Mouse (Mus musculus): ENCODE results near the gene Paxip1. TPM values are rescaled to one million over a fixed set of nuclear protein-coding genes. Genes with fewer than 3 reads are reported as not detected.

The Paxip1 gene
- polyA plus RNA-seq, 1 experiment from 2014 or later: 30.0 TPM

DNA sequence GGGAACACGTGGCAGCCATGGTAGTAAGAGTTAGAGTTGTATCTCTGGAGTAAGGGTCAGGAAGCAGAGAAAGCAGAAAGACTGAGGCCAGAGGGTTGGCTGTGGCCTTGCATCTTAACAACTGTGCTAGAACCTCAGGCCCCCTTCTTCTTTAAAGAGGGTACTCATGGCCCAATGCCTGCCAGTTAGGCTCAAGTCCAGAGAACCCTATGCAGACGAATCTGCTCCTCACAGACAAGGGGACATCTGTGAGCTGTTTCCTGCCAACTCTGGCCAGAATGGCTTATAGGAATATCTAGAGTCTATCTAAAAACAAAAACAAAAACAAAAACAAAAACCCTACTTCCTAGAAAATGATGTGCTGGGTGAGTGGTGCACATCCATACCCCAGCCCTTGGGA is 72.2 kb downstream of the Paxip1 start:
- Histone ChIP-seq H3K9ac (replicated peaks) (no peak overlapping the region), H3K9me3 (no peaks in the 10 kb centered on the region), H3K4me2 (replicated peaks) (no peak overlapping the region), H3K27ac (no peak overlapping the region), H3K36me3 (peaks cover 37% of the 10 kb centered on the region), H3K4me3 (replicated peaks) (no peak overlapping the region), H3K4me1 (replicated peaks) (0 out of 2 replicates have a peak, but pooled peaks cover 3% of the 10 kb centered on the region), H3K27me3 (no peaks in the 10 kb centered on the region)
- no peak for ATAC-seq
- 83% methylated on average over 2 of the region's 2 CpGs for WGBS

DNA sequence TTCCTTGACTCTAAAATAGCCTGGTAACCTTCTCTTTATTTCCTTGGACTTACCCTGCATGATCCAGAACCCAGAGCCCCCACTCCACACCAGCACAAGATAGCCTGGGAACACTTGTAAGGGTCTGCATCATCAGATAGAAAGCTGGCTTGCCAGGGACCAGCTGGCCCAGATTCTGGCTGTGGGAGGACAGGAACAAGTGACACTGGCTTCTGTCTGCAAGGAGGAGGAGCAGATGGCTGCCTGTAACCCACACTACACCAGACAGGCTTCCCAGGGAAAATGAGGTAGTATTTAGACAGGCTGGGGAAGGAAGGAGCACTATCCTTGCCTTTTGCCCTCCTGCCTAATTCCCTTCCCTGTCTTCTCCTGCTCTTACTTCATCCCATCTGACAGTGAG is 74.2 kb downstream of the Paxip1 start:
- no peak overlapping the region for H3K4me2 ChIP-seq (replicated peaks)
- no peak overlapping the region for H3K9ac ChIP-seq (replicated peaks)
- no peak overlapping the region for H3K27ac ChIP-seq
- peaks cover 23% of the 10 kb centered on the region for H3K36me3 ChIP-seq
- no peak overlapping the region for H3K4me3 ChIP-seq (replicated peaks)
- no peaks in the 10 kb centered on the region for H3K9me3 ChIP-seq
- H3K4me1 ChIP-seq (replicated peaks): 0 out of 2 replicates have a peak, but pooled peaks cover 5% of the 10 kb centered on the region
- no peaks in the 10 kb centered on the region for H3K27me3 ChIP-seq
- ATAC-seq: no peak

- H3K9ac ChIP-seq (replicated peaks): no peak overlapping the region
- H3K36me3 ChIP-seq: peaks cover 23% of the 10 kb centered on the region
- H3K27me3 ChIP-seq: no peaks in the 10 kb centered on the region
- H3K4me2 ChIP-seq (replicated peaks): no peak overlapping the region
- H3K4me1 ChIP-seq (replicated peaks): peaks cover 10% of the 10 kb centered on the region
- H3K4me3 ChIP-seq (replicated peaks): no peak overlapping the region
- no peak overlapping the region for H3K27ac ChIP-seq
- no peak for ATAC-seq
- WGBS: 95% methylated on average over 4 of the region's 4 CpGs
- no peaks in the 10 kb centered on the region for H3K9me3 ChIP-seq
These were observed 75.5 kb downstream of the Paxip1 start for GRCm38 (mm10) chr5:27716026-27716425.

DNA sequence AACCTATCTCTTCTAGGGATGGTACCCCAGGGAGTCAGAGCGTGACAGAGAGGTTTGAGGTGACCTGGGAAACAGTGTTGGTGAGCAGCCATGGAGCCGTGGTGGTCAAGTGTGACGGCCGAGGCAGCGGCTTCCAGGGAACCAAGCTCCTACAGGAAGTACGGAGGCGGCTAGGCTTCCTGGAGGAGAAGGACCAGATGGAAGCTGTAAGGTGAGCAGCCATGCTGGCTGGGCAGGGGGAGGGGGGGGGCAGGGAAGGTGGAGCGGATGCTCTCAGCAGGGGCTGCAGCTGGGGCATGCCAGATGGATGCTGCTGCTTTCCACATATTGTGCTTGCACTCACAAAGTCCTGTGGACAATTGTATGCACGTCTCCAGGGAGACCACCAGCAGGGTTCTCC is 77.1 kb downstream of the Paxip1 start:
- H3K4me3 ChIP-seq (replicated peaks): no peak overlapping the region
- no peak overlapping the region for H3K4me2 ChIP-seq (replicated peaks)
- H3K4me1 ChIP-seq (replicated peaks): peaks cover 13% of the 10 kb centered on the region
- WGBS: 73% methylated on average over 9 of the region's 9 CpGs
- H3K27ac ChIP-seq: no peak overlapping the region
- H3K27me3 ChIP-seq: no peaks in the 10 kb centered on the region
- H3K9me3 ChIP-seq: no peaks in the 10 kb centered on the region
- peaks cover 36% of the 10 kb centered on the region for H3K36me3 ChIP-seq
- H3K9ac ChIP-seq (replicated peaks): no peak overlapping the region
- no peak for ATAC-seq

DNA sequence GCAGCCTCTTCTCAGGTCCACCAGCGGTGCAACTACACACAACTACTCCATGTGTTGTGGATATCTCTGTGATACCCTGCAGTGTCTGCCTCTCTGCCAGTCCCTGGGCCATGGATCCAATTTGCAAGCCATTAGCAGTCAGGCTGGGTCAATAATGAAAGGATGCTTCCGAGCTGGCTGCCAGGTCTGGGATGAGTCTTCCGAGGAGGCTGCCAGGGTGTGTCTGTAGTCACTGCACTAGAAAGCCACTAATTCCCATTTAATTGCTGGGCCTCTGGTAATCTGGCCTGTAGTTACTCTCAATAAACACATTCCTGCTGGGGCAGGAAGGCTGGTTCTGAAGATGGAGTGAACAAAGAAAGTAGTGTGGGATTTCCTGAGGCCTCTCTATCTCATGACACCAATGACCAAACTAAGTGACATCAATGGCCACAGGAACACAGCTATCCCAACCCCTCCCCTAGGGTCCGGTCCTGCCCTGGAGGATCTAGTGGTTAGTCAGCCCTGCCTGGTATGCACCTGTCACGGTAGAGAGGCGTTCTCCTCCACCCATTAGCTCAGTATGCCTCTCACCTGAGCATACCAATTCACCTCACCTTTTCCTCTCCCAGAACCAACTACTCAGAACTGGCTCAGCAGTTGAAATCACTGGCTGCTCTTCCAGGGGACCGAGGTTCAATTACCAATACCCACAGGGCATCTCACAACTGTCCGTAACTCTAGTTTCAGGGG is 79.9 kb downstream of the Paxip1 start:
- Histone ChIP-seq H3K4me3 (replicated peaks) (no peak overlapping the region), H3K36me3 (peaks cover 29% of the 10 kb centered on the region), H3K4me1 (replicated peaks) (peaks cover 29% of the 10 kb centered on the region), H3K27ac (peak overlapping the region; percentile 45; the same call in 1 of the 2 replicates), H3K9ac (replicated peaks) (no peak overlapping the region), H3K27me3 (no peaks in the 10 kb centered on the region), H3K9me3 (no peaks in the 10 kb centered on the region), H3K4me2 (replicated peaks) (no peak overlapping the region)
- ATAC-seq: no peak
- WGBS: 61% methylated on average over 8 of the region's 8 CpGs

GRCm38 (mm10) chr5:27708209-27708608 is 83.3 kb downstream of the Paxip1 start:
- Histone ChIP-seq H3K36me3 (peaks cover 14% of the 10 kb centered on the region), H3K4me3 (replicated peaks) (no peak overlapping the region), H3K9ac (replicated peaks) (no peak overlapping the region), H3K4me1 (replicated peaks) (peaks cover 31% of the 10 kb centered on the region), H3K9me3 (no peaks in the 10 kb centered on the region), H3K27ac (peak overlapping the region; percentile 36), H3K4me2 (replicated peaks) (no peak overlapping the region), H3K27me3 (no peaks in the 10 kb centered on the region)
- WGBS: 42% methylated on average over 6 of the region's 6 CpGs
- peak; percentile 40; the same call in 1 of the 2 replicates for ATAC-seq

- Histone ChIP-seq H3K9me3 (no peaks in the 10 kb centered on the region), H3K4me1 (replicated peaks) (peaks cover 39% of the 10 kb centered on the region), H3K9ac (replicated peaks) (no peak overlapping the region), H3K4me2 (replicated peaks) (no peak overlapping the region), H3K4me3 (replicated peaks) (no peak overlapping the region), H3K27ac (peak overlapping the region; percentile 37; the same call in 1 of the 2 replicates), H3K36me3 (peaks cover 14% of the 10 kb centered on the region), H3K27me3 (no peaks in the 10 kb centered on the region)
- ATAC-seq: no peak
These were observed 84.2 kb downstream of the Paxip1 start for GRCm38 (mm10) chr5:27707283-27707682.

GRCm38 (mm10) chr5:27706551-27706950 is 84.9 kb downstream of the Paxip1 start:
- Histone ChIP-seq H3K9me3 (no peaks in the 10 kb centered on the region), H3K27ac (peak overlapping the region; percentile 36; the same call in 1 of the 2 replicates), H3K4me1 (replicated peaks) (peaks cover 44% of the 10 kb centered on the region), H3K9ac (replicated peaks) (no peak overlapping the region), H3K4me2 (replicated peaks) (no peak overlapping the region), H3K4me3 (replicated peaks) (no peak overlapping the region), H3K27me3 (no peaks in the 10 kb centered on the region), H3K36me3 (peaks cover 14% of the 10 kb centered on the region)
- 39% methylated on average over 6 of the region's 6 CpGs for WGBS
- ATAC-seq: peak; percentile 57

GRCm38 (mm10) chr5:27705020-27705419 is 86.5 kb downstream of the Paxip1 start:
- H3K27ac ChIP-seq: no peak overlapping the region
- no peaks in the 10 kb centered on the region for H3K9me3 ChIP-seq
- H3K4me3 ChIP-seq (replicated peaks): no peak overlapping the region
- H3K9ac ChIP-seq (replicated peaks): no peak overlapping the region
- H3K36me3 ChIP-seq: peaks cover 7% of the 10 kb centered on the region
- no peak overlapping the region for H3K4me2 ChIP-seq (replicated peaks)
- H3K4me1 ChIP-seq (replicated peaks): peaks cover 37% of the 10 kb centered on the region
- ATAC-seq: no peak
- H3K27me3 ChIP-seq: no peaks in the 10 kb centered on the region

DNA sequence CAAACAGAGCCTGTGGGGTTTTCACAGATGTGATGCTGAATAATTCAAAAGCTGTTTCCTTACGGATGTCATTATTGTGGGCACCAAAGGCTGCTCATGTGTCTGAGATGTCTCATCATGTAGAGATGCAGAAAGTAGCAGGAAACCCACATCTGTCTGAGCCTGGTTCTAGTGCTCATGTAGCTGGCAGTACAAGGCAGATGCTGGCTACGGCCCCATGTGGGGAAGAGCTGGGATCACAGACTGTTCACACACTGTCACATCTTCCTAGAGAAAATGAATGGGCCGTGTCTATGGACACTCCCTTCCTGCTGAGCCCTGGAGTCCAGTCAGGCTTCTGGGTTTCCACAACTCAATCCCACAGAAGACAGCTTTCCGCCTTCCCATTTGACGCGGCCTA is 89.0 kb downstream of the Paxip1 start:
- Histone ChIP-seq H3K27me3 (no peaks in the 10 kb centered on the region), H3K4me3 (replicated peaks) (no peak overlapping the region), H3K36me3 (0 out of 2 replicates have a peak, but pooled peaks cover under 1% of the 10 kb centered on the region), H3K9me3 (no peaks in the 10 kb centered on the region), H3K27ac (peak overlapping the region; percentile 71), H3K4me2 (replicated peaks) (no peak overlapping the region), H3K9ac (replicated peaks) (no peak overlapping the region), H3K4me1 (replicated peaks) (peaks cover 29% of the 10 kb centered on the region)
- 74% methylated on average over 6 of the region's 6 CpGs for WGBS
- peak; percentile 51 for ATAC-seq

Data from midbrain, embryonic 13.5 days (tissue).